22 mouse cellular contexts compared by ENCODE assay signal in the genomic region with DNA sequence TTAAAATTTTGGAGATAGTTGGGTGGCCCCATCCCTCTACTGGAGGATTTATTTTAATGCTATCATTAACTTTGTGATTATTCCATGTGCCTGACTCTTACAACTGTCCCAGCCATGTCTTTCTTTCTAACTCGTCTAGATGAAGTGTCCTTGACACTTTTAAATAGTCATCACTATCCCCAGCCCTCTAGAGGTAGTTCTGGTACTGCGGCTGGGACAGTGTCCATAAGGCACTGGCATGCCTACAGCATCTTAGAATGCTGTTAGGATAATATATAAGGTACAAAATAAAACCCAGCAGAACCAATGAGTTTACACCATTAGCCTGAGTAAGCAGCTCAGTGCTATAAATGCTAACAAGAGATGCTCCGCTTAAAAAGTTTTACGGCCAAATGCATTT.
DNase-seq lines count a peak whose midpoint lies in the region; ATAC-seq and TF ChIP-seq lines count a peak whose summit lies in the region.
"Had no signal": no experiment of that assay in that cellular context is flagged by ENCODE, and none has a peak within 500 bp of the region (broad histone marks: within the 10 kb centered on the region; RNA-seq: fewer than 3 reads in every experiment).

No protein-coding gene starts in this region.

- H3K36me3 ChIP-seq in hindbrain, embryonic 11.5 days (ENCODE audit: control insufficient read depth, insufficient read depth, low read length) = no peaks in the 10 kb centered on the region
- no peaks in the 10 kb centered on the region for H3K36me3 ChIP-seq in hindbrain, embryonic 14.5 days (replicated peaks; ENCODE audit: control insufficient read depth, insufficient read depth)
- H3K36me3 ChIP-seq in E14TG2a.4 (ENCODE audit: insufficient read depth, low read length) = no peaks in the 10 kb centered on the region
- H3K36me3 ChIP-seq: embryonic facial prominence, embryonic 13.5 days; forebrain, embryonic 15.5 days; limb, embryonic 10.5 days; lung, embryonic 15.5 days had no signal

- H3K9me3 ChIP-seq in hindbrain, embryonic 11.5 days (ENCODE audit: control insufficient read depth, low read length) = no peaks in the 10 kb centered on the region
- H3K9me3 ChIP-seq in hindbrain, embryonic 14.5 days (ENCODE audit: control insufficient read depth, low read length) = no peaks in the 10 kb centered on the region
- H3K9me3 ChIP-seq in E14TG2a.4 (ENCODE audit: low read length) = peaks cover 8% of the 10 kb centered on the region; the same call in 1 of the 2 replicates
- H3K9me3 ChIP-seq: forebrain, embryonic 15.5 days; limb, embryonic 10.5 days; lung, embryonic 15.5 days had no signal

- peak; percentile 33 for DNase-seq in hindbrain, embryonic 11.5 days (ENCODE audit: low spot score)
- DNase-seq in hindbrain, embryonic 14.5 days (ENCODE audit: low spot score) = no peak
- no peak for DNase-seq in left cerebral cortex, adult 2 months (ENCODE audit: extremely low spot score in 1 of 2, low spot score in 2 of 2)
- DNase-seq in left cerebral cortex, adult 8-10 months (ENCODE audit: low spot score in 2 of 2) = no peak
- DNase-seq in embryo, embryonic 10 days (ENCODE audit: low spot score) = peak; percentile 21
- no peak for DNase-seq in urinary bladder, postnatal 14 days (ENCODE audit: low spot score)
- DNase-seq: adrenal gland, postnatal 14 days; cerebellum, adult 11 months; cerebellum, postnatal 25 days; gastrocnemius, postnatal 25 days; heart, adult 2 months; heart, postnatal 36 days; kidney, adult 18-20 months; layer of hippocampus, postnatal 36 days; lung, postnatal 4 days; thymus, adult 18-20 months had no signal

- 84% methylated on average over 4 of the region's 4 CpGs for whole genome bisulfite sequencing in hindbrain, embryonic 11.5 days
- 83% methylated on average over 4 of the region's 4 CpGs for WGBS in hindbrain, embryonic 14.5 days

- no peak overlapping the region for H3K4me3 ChIP-seq in hindbrain, embryonic 11.5 days (ENCODE audit: low read depth, low read length)
- H3K4me3 ChIP-seq in hindbrain, embryonic 14.5 days (replicated peaks; ENCODE audit: low read length) = no peak overlapping the region
- no peak overlapping the region for H3K4me3 ChIP-seq in left cerebral cortex, adult 2 months
- H3K4me3 ChIP-seq in E14TG2a.4 (replicated peaks; ENCODE audit: low read length) = no peak overlapping the region
- H3K4me3 ChIP-seq: embryonic facial prominence, embryonic 13.5 days; forebrain, embryonic 15.5 days; heart, adult 2 months; limb, embryonic 10.5 days; lung, embryonic 15.5 days had no signal

- no peak overlapping the region for H3K4me2 ChIP-seq in hindbrain, embryonic 11.5 days (replicated peaks; ENCODE audit: low read depth, low read length)
- no peak overlapping the region for H3K4me2 ChIP-seq in hindbrain, embryonic 14.5 days (replicated peaks)
- H3K4me2 ChIP-seq: embryonic facial prominence, embryonic 13.5 days; forebrain, embryonic 15.5 days; lung, embryonic 15.5 days had no signal

- H3K27ac ChIP-seq in hindbrain, embryonic 11.5 days (ENCODE audit: low read depth, low read length) = no peak overlapping the region
- no peak overlapping the region for H3K27ac ChIP-seq in hindbrain, embryonic 14.5 days
- H3K27ac ChIP-seq in left cerebral cortex, adult 2 months = no peak overlapping the region
- H3K27ac ChIP-seq: embryonic facial prominence, embryonic 13.5 days; forebrain, embryonic 15.5 days; heart, adult 2 months; limb, embryonic 10.5 days; lung, embryonic 15.5 days had no signal

- no peaks in the 10 kb centered on the region for H3K4me1 ChIP-seq in hindbrain, embryonic 11.5 days (replicated peaks; ENCODE audit: control insufficient read depth, insufficient read depth, low read length)
- H3K4me1 ChIP-seq in hindbrain, embryonic 14.5 days (replicated peaks; ENCODE audit: control insufficient read depth, insufficient read depth, low read length) = no peaks in the 10 kb centered on the region
- H3K4me1 ChIP-seq in E14TG2a.4 (replicated peaks; ENCODE audit: low read depth, low read length) = no peaks in the 10 kb centered on the region
- H3K4me1 ChIP-seq: embryonic facial prominence, embryonic 13.5 days; forebrain, embryonic 15.5 days; limb, embryonic 10.5 days had no signal

- H3K27me3 ChIP-seq in hindbrain, embryonic 11.5 days (ENCODE audit: control insufficient read depth, insufficient read depth, low read length) = no peaks in the 10 kb centered on the region
- H3K27me3 ChIP-seq in hindbrain, embryonic 14.5 days (ENCODE audit: control insufficient read depth, insufficient read depth, low read length) = no peaks in the 10 kb centered on the region
- H3K27me3 ChIP-seq in E14TG2a.4 (ENCODE audit: insufficient read depth, low read length) = no peaks in the 10 kb centered on the region
- H3K27me3 ChIP-seq: embryonic facial prominence, embryonic 13.5 days; forebrain, embryonic 15.5 days; lung, embryonic 15.5 days had no signal

- ATAC-seq in hindbrain, embryonic 11.5 days (ENCODE audit: low FRiP score) = no peak
- ATAC-seq in hindbrain, embryonic 14.5 days (ENCODE audit: low FRiP score) = no peak
- ATAC-seq in erythroblast, adult 5-6 weeks (replicated peaks; ENCODE audit: low FRiP score, poor library complexity, severe bottlenecking) = no peak
- ATAC-seq: forebrain, embryonic 15.5 days had no signal

- intact Hi-C loops in left cerebral cortex, adult 2 months (cut with DNase I) = no loop called here

- H3K9ac ChIP-seq in hindbrain, embryonic 11.5 days (ENCODE audit: low read depth, low read length) = no peak overlapping the region
- no peak overlapping the region for H3K9ac ChIP-seq in hindbrain, embryonic 14.5 days
- H3K9ac ChIP-seq: embryonic facial prominence, embryonic 13.5 days; forebrain, embryonic 15.5 days; lung, embryonic 15.5 days had no signal

- TF ChIP-seq CTCF in left cerebral cortex, adult 2 months (IDR thresholded peaks at IDR 0.05) = peak; percentile 25
- TF ChIP-seq CTCF in E14TG2a.4 (conservative IDR thresholded peaks at IDR 0.05; ENCODE audit: low read length) = peak; percentile 33; the same call in 1 of the 2 replicates

Comparison
In these comparisons a context has a peak if more than half of its experiments do, and no peak if none do; other contexts are left out.
1. DNase-seq: peak in hindbrain, embryonic 11.5 days (single experiment) and embryo, embryonic 10 days (single experiment); none in hindbrain, embryonic 14.5 days (single experiment), left cerebral cortex, adult 2 months (0 of 2), left cerebral cortex, adult 8-10 months (0 of 2) and urinary bladder, postnatal 14 days (single experiment).